Mouse (Mus musculus) intestine, postnatal 0 days (tissue): ENCODE data around the gene Oma1. TPM values are rescaled to one million over a fixed set of nuclear protein-coding genes. Genes with fewer than 3 reads are reported as not detected.

Experiments used
- ATAC-seq: fragments of 200-750 bp; cut with Nextera tagmentation; 2 replicates; pipeline ENCODE4 v1.8.0; 2017; ENCODE audit warnings: mild to moderate bottlenecking, moderate TSS enrichment, moderate library complexity
- H3K27ac ChIP-seq: fragments of 300-500 bp; sonication (generic); 2 replicates; pipeline ENCODE4 v1.5.1; 2014; ENCODE audit warnings: mild to moderate bottlenecking, low read depth, low read length, moderate library complexity
- H3K27me3 ChIP-seq: fragments of 300-500 bp; sonication (generic); replicated peaks from 2 replicates; pipeline ENCODE4 v1.6.1; 2014; ENCODE audit warnings: low read length, mixed read lengths; ENCODE audit not compliant: control insufficient read depth, insufficient read depth
- H3K36me3 ChIP-seq: fragments of 300-500 bp; sonication (generic); 2 replicates; pipeline ENCODE4 v1.6.1; 2014; ENCODE audit warnings: mild to moderate bottlenecking, moderate library complexity; ENCODE audit not compliant: control insufficient read depth, insufficient read depth
- H3K4me1 ChIP-seq: fragments of 300-500 bp; sonication (generic); replicated peaks from 2 replicates; pipeline ENCODE4 v1.6.1; 2014; ENCODE audit warnings: antibody characterized with exemption, low read length, mixed read lengths; ENCODE audit not compliant: control insufficient read depth, insufficient read depth
- H3K4me2 ChIP-seq: fragments of 300-500 bp; sonication (generic); replicated peaks from 2 replicates; pipeline ENCODE4 v1.6.1; 2014; ENCODE audit warnings: low read depth, mild to moderate bottlenecking, moderate library complexity
- H3K4me3 ChIP-seq: fragments of 300-500 bp; sonication (generic); 2 replicates; pipeline ENCODE4 v1.5.1; 2014; ENCODE audit warnings: low read depth, low read length
- H3K9ac ChIP-seq: fragments of 300-500 bp; sonication (generic); 2 replicates; pipeline ENCODE4 v1.6.1; 2014; ENCODE audit warnings: mild to moderate bottlenecking, low read depth, low read length
- H3K9me3 ChIP-seq: fragments of 300-500 bp; sonication (generic); 2 replicates; pipeline ENCODE4 v1.6.1; 2016; ENCODE audit warnings: mixed run types; ENCODE audit not compliant: control insufficient read depth
- CTCF ChIP-seq: sonication (generic); IDR thresholded peaks from 2 replicates; pipeline ENCODE4 v1.5.1; 2016; ENCODE audit warnings: low read depth, mild to moderate bottlenecking, control low read depth, antibody characterized with exemption, moderate library complexity
- WGBS: fragments of 180-500 bp; shearing (Covaris S2); extraction: QIAGEN DNeasy Blood & Tissue Kit; methylation state at CpG from one replicate; pipeline ENCODE4 v1.1.7; 2014; 5-methylcytosine and 5-hydroxymethylcytosine counted together
- polyA plus RNA-seq: library from polyadenylated mRNA; unstranded; fragments of >200 nt; fragmentation: Nextera tagmentation; extraction: Ambion mirVana; gene quantifications from 2 replicates; pipeline ENCODE4 v1.2.1, GENCODE M21; 2015

Oma1 gene
- polyA plus RNA-seq, 1 experiment from 2014 or later = 12.7 TPM

- TF ChIP-seq CTCF = no peak
- H3K4me3 ChIP-seq = no peak overlapping the region
- H3K36me3 ChIP-seq = no peaks in the 10 kb centered on the region
- no peak overlapping the region for H3K9ac ChIP-seq
- WGBS = 73% methylated on average over 9 of the region's 9 CpGs
- H3K27me3 ChIP-seq = no peaks in the 10 kb centered on the region
- H3K9me3 ChIP-seq = no peaks in the 10 kb centered on the region
- no peak for ATAC-seq
- H3K4me2 ChIP-seq = no peak overlapping the region
- no peak overlapping the region for H3K27ac ChIP-seq
- no peaks in the 10 kb centered on the region for H3K4me1 ChIP-seq
Measured at GRCm38 (mm10) chr4:103395905-103396304, 82.3 kb downstream of the Oma1 start.

GRCm38 (mm10) chr4:103396876-103397275 lies 83.3 kb downstream of the Oma1 start:
- no peak overlapping the region for H3K27ac ChIP-seq
- no peak overlapping the region for H3K9ac ChIP-seq
- H3K36me3 ChIP-seq = no peaks in the 10 kb centered on the region
- no peaks in the 10 kb centered on the region for H3K9me3 ChIP-seq
- no peaks in the 10 kb centered on the region for H3K27me3 ChIP-seq
- TF ChIP-seq CTCF = no peak
- H3K4me3 ChIP-seq = no peak overlapping the region
- H3K4me2 ChIP-seq = no peak overlapping the region
- WGBS = 82% methylated on average over 4 of the region's 4 CpGs
- ATAC-seq = no peak
- no peaks in the 10 kb centered on the region for H3K4me1 ChIP-seq

- no peaks in the 10 kb centered on the region for H3K36me3 ChIP-seq
- no peaks in the 10 kb centered on the region for H3K27me3 ChIP-seq
- H3K4me1 ChIP-seq = no peaks in the 10 kb centered on the region
- 79% methylated on average over 4 of the region's 4 CpGs for WGBS
- H3K9me3 ChIP-seq = no peaks in the 10 kb centered on the region
- no peak overlapping the region for H3K27ac ChIP-seq
- no peak overlapping the region for H3K4me3 ChIP-seq
- no peak for ATAC-seq
- H3K9ac ChIP-seq = no peak overlapping the region
- no peak for TF ChIP-seq CTCF
- H3K4me2 ChIP-seq = no peak overlapping the region
Measured at GRCm38 (mm10) chr4:103402581-103402980, 89.0 kb downstream of the Oma1 start.

- no peak for ATAC-seq
- H3K9ac ChIP-seq = no peak overlapping the region
- TF ChIP-seq CTCF = no peak
- no peaks in the 10 kb centered on the region for H3K36me3 ChIP-seq
- no peaks in the 10 kb centered on the region for H3K9me3 ChIP-seq
- H3K27ac ChIP-seq = no peak overlapping the region
- H3K4me3 ChIP-seq = no peak overlapping the region
- no peaks in the 10 kb centered on the region for H3K27me3 ChIP-seq
- H3K4me1 ChIP-seq = no peaks in the 10 kb centered on the region
- 41% methylated on average over 3 of the region's 3 CpGs for WGBS
- no peak overlapping the region for H3K4me2 ChIP-seq
Measured at GRCm38 (mm10) chr4:103405321-103405720, 91.7 kb downstream of the Oma1 start.

- Histone ChIP-seq H3K36me3 (no peaks in the 10 kb centered on the region), H3K4me2 (no peak overlapping the region), H3K4me1 (no peaks in the 10 kb centered on the region), H3K9me3 (no peaks in the 10 kb centered on the region), H3K9ac (no peak overlapping the region), H3K4me3 (no peak overlapping the region), H3K27ac (no peak overlapping the region), H3K27me3 (no peaks in the 10 kb centered on the region)
- no peak for TF ChIP-seq CTCF
- ATAC-seq = no peak
- 31% methylated on average over 4 of the region's 4 CpGs for WGBS
Measured at GRCm38 (mm10) chr4:103410217-103410799, 96.7 kb downstream of the Oma1 start.

Other genes with a start within 250 kb of the Oma1 start
- gene Mier1, start 199.4 kb upstream of the Oma1 start, polyA plus RNA-seq = 29.5 and 37.3 TPM in 2 replicates
- 0.30 and 0.37 TPM in 2 replicates for gene Wdr78, start 199.3 kb upstream of the Oma1 start, polyA plus RNA-seq
- 10.5 and 11.5 TPM in 2 replicates for gene Slc35d1, start 98.6 kb upstream of the Oma1 start, polyA plus RNA-seq
- not detected in 2 replicates for gene 4921539E11Rik, start 22.9 kb upstream of the Oma1 start, polyA plus RNA-seq